Mouse (Mus musculus) kidney, embryonic 16.5 days (tissue): ENCODE data around the gene Gstt3. TPM values are rescaled to one million over a fixed set of nuclear protein-coding genes. Genes with fewer than 3 reads are reported as not detected.

Experiments
- ATAC-seq: fragments of 200-750 bp; cut with Nextera tagmentation; 2 replicates; pipeline ENCODE4 v1.8.0; 2017; ENCODE audit warnings: moderate TSS enrichment; ENCODE audit not compliant: low FRiP score, low TSS enrichment
- H3K27ac ChIP-seq: fragments of 300-500 bp; sonication (generic); 2 replicates; pipeline ENCODE4 v1.5.1; 2014; ENCODE audit warnings: low read length
- H3K27me3 ChIP-seq: fragments of 300-500 bp; sonication (generic); 2 replicates; pipeline ENCODE4 v1.6.1; 2014; ENCODE audit warnings: low read length, control low read depth, mixed read lengths; ENCODE audit not compliant: insufficient read depth
- H3K36me3 ChIP-seq: fragments of 300-500 bp; sonication (generic); 2 replicates; pipeline ENCODE4 v1.6.1; 2014; ENCODE audit warnings: low read length, control low read depth, mixed read lengths; ENCODE audit not compliant: insufficient read depth
- H3K4me1 ChIP-seq: fragments of 300-500 bp; sonication (generic); 2 replicates; pipeline ENCODE4 v1.6.1; 2014; ENCODE audit warnings: low read length, control low read depth, mixed read lengths; ENCODE audit not compliant: insufficient read depth
- H3K4me2 ChIP-seq: fragments of 300-500 bp; sonication (generic); replicated peaks from 2 replicates; pipeline ENCODE4 v1.6.1; 2014; ENCODE audit warnings: low read depth, low read length
- H3K4me3 ChIP-seq: fragments of 300-500 bp; sonication (generic); 2 replicates; pipeline ENCODE4 v1.5.1; 2014; ENCODE audit warnings: mild to moderate bottlenecking, low read length
- H3K9ac ChIP-seq: fragments of 300-500 bp; sonication (generic); replicated peaks from 2 replicates; pipeline ENCODE4 v1.6.1; 2014; ENCODE audit warnings: low read length
- H3K9me3 ChIP-seq: fragments of 300-500 bp; sonication (generic); 2 replicates; pipeline ENCODE4 v1.6.1; 2016; ENCODE audit warnings: low read length, control low read depth
- WGBS: fragments of 180-500 bp; shearing (Covaris S2); extraction: QIAGEN DNeasy Blood & Tissue Kit; methylation state at CpG from one replicate; pipeline ENCODE4 v1.1.7; 2014; 5-methylcytosine and 5-hydroxymethylcytosine counted together
- polyA plus RNA-seq: library from polyadenylated mRNA; unstranded; fragments of >200 nt; fragmentation: Nextera tagmentation; extraction: Ambion mirVana; gene quantifications from 2 replicates; pipeline ENCODE4 v1.2.1, GENCODE M21; 2015

The Gstt3 gene
- polyA plus RNA-seq, 1 experiment from 2014 or later, result 54.8 TPM

- H3K27ac ChIP-seq, result no peak overlapping the region
- 62% methylated on average over 10 of the region's 10 CpGs for WGBS
- no peak for ATAC-seq
Measured at GRCm38 (mm10) chr10:75818641-75819040, 37.4 kb upstream of the Gstt3 start.

GRCm38 (mm10) chr10:75804217-75804616 is 23.0 kb upstream of the Gstt3 start:
- Histone ChIP-seq H3K9me3 (no peaks in the 10 kb centered on the region), H3K36me3 (no peaks in the 10 kb centered on the region), H3K9ac (no peak overlapping the region), H3K4me1 (no peaks in the 10 kb centered on the region), H3K27me3 (no peaks in the 10 kb centered on the region; the same call in 1 of the 2 replicates), H3K4me2 (no peak overlapping the region), H3K4me3 (no peak overlapping the region), H3K27ac (no peak overlapping the region)
- WGBS, result 77% methylated on average over 2 of the region's 2 CpGs
- ATAC-seq, result no peak

More at GRCm38 (mm10) chr10:75818641-75819040, 37.4 kb upstream of the Gstt3 start:
- H3K9me3 ChIP-seq, result no peaks in the 10 kb centered on the region
- H3K4me1 ChIP-seq, result no peaks in the 10 kb centered on the region
- no peak overlapping the region for H3K9ac ChIP-seq
- no peak overlapping the region for H3K4me3 ChIP-seq
- no peaks in the 10 kb centered on the region for H3K36me3 ChIP-seq
- H3K27me3 ChIP-seq, result no peaks in the 10 kb centered on the region
- no peak overlapping the region for H3K4me2 ChIP-seq

DNA sequence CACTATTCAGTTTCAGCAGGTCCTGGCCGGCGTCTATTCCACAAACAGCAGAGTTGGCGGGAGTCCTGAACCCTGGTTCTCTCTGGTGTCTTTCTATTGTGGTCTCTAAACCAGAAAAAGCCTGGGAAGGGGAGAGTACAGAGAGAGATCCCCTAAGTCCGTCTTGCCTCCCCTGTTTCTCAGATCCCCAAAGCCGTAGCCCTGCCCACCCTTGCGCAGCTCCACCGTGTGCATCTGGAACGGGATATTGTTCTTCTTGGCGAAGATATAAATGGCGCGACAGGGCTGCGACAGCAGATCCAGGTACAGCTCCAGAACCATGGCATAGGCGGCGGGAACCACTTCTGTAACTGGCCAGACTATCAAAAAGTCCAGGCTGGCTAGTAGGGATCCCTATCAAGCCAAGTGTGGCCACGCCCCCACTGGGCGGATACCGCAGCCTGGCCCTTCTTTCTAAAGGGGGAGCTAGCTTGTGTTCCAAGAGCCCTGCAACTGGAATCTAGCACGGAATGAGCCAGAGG is 17.0 kb upstream of the Gstt3 start, which contains the start of gene Gstt1:
Gene Gstt1, minus strand, starts transcription at position 409 of the 521 bp plus-strand sequence.
- ATAC-seq, result peak; percentile 44; the same call in 1 of the 2 replicates

GRCm38 (mm10) chr10:75797619-75798175 is 16.5 kb upstream of the Gstt3 start:
- ATAC-seq, result peak; percentile 59
- Histone ChIP-seq H3K4me1 (peaks cover 25% of the 10 kb centered on the region), H3K27ac (peak overlapping the region; percentile 61; the same call in 1 of the 2 replicates)

More for the DNA sequence above, 17.0 kb upstream of the Gstt3 start, which contains the start of gene Gstt1:
- Histone ChIP-seq H3K4me2 (peak within 1 kb of the TSS; percentile 91), H3K9ac (peak within 1 kb of the TSS; percentile 69), H3K36me3 (no peaks in the 10 kb centered on the region), H3K4me1 (peaks cover 25% of the 10 kb centered on the region), H3K27ac (peak within 1 kb of the TSS; percentile 61; the same call in 1 of the 2 replicates), H3K9me3 (no peaks in the 10 kb centered on the region), H3K4me3 (peak within 1 kb of the TSS; percentile 53), H3K27me3 (no peaks in the 10 kb centered on the region; the same call in 1 of the 2 replicates)
- 3% methylated on average over 18 of the region's 18 CpGs for WGBS

DNA sequence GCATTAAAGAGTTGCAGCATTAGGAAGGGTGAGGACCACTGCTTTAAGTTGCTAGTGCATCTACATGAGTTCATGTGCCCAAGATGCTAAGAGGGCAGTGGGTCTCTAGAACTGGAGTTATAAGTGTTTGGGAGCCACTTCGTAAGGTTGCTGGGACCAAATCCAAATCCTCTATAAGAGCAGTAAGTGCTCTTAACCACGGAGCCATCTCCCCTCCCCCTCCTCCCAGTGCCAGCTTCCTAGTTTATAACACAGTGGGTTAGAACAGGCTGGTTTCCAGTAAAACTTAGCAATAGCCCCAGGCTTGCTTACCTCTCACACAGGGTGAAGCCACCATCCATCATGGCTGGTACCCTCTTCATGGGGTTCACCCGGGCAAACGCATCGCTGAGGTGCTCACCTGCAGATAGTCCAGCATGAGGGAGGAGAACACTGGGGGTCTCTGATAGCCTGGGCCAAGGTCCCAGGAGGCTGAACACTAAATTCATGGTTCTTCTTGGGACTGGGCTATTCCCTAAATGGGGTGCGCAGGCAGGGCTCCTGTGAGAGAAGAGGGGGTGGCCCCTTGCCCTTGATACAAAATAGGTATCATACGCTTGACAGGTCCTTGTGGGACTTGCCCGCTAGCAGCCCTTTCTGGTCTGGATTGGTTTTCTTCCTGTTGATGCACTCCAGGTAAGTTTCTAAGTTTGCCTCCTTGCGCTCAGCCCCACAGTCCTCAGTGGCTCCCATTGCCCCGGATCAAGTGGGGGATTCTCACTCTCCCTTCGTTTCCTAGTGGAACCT is 15.7 kb upstream of the Gstt3 start:
- H3K27me3 ChIP-seq, result no peaks in the 10 kb centered on the region; the same call in 1 of the 2 replicates

More at GRCm38 (mm10) chr10:75797619-75798175, 16.5 kb upstream of the Gstt3 start:
- no peaks in the 10 kb centered on the region for H3K9me3 ChIP-seq
- WGBS, result 3% methylated on average over 12 of the region's 12 CpGs
- peak overlapping the region; percentile 69 for H3K9ac ChIP-seq
- peak overlapping the region; percentile 91 for H3K4me2 ChIP-seq
- peak overlapping the region; percentile 53 for H3K4me3 ChIP-seq
- H3K36me3 ChIP-seq, result no peaks in the 10 kb centered on the region
- H3K27me3 ChIP-seq, result no peaks in the 10 kb centered on the region; the same call in 1 of the 2 replicates

GRCm38 (mm10) chr10:75794880-75795279 is 13.7 kb upstream of the Gstt3 start:
- peak; percentile 58; the same call in 1 of the 2 replicates for ATAC-seq
- 26% methylated on average over 3 of the region's 3 CpGs for WGBS
- Histone ChIP-seq H3K4me3 (no peak overlapping the region), H3K27me3 (no peaks in the 10 kb centered on the region), H3K9me3 (no peaks in the 10 kb centered on the region), H3K4me1 (peaks cover 25% of the 10 kb centered on the region), H3K36me3 (no peaks in the 10 kb centered on the region), H3K9ac (no peak overlapping the region; the same call in 1 of the 2 replicates), H3K4me2 (no peak overlapping the region), H3K27ac (peak overlapping the region; percentile 68)

More for the DNA sequence above, 15.7 kb upstream of the Gstt3 start:
- ATAC-seq, result 0 out of 2 replicates have a peak, but pooled peaks have one; percentile 2
- no peaks in the 10 kb centered on the region for H3K36me3 ChIP-seq
- WGBS, result 50% methylated on average over 11 of the region's 11 CpGs
- no peaks in the 10 kb centered on the region for H3K9me3 ChIP-seq
- peak overlapping the region; percentile 91 for H3K4me2 ChIP-seq
- H3K27ac ChIP-seq, result no peak overlapping the region
- peak overlapping the region; percentile 53 for H3K4me3 ChIP-seq
- H3K9ac ChIP-seq, result peak overlapping the region; percentile 69; the same call in 1 of the 2 replicates
- H3K4me1 ChIP-seq, result peaks cover 25% of the 10 kb centered on the region

- Histone ChIP-seq H3K9me3 (no peaks in the 10 kb centered on the region), H3K4me1 (peaks cover 12% of the 10 kb centered on the region), H3K27me3 (no peaks in the 10 kb centered on the region), H3K9ac (no peak overlapping the region), H3K36me3 (no peaks in the 10 kb centered on the region), H3K4me2 (no peak overlapping the region), H3K4me3 (no peak overlapping the region), H3K27ac (no peak overlapping the region)
- 18% methylated on average over 7 of the region's 7 CpGs for WGBS
- no peak for ATAC-seq
Measured at GRCm38 (mm10) chr10:75790773-75791172, 9.6 kb upstream of the Gstt3 start.

GRCm38 (mm10) chr10:75789841-75790240 is 8.6 kb upstream of the Gstt3 start:
- 69% methylated on average over 5 of the region's 5 CpGs for WGBS

GRCm38 (mm10) chr10:75789081-75789735 is 8.0 kb upstream of the Gstt3 start:
- Histone ChIP-seq H3K27ac (no peak overlapping the region), H3K9me3 (no peaks in the 10 kb centered on the region), H3K4me1 (no peaks in the 10 kb centered on the region), H3K9ac (no peak overlapping the region), H3K4me3 (no peak overlapping the region), H3K36me3 (no peaks in the 10 kb centered on the region), H3K4me2 (no peak overlapping the region), H3K27me3 (no peaks in the 10 kb centered on the region)
- 86% methylated on average over 6 of the region's 6 CpGs for WGBS
- no peak for ATAC-seq

More at GRCm38 (mm10) chr10:75789841-75790240, 8.6 kb upstream of the Gstt3 start:
- peaks cover 5% of the 10 kb centered on the region for H3K4me1 ChIP-seq
- H3K4me3 ChIP-seq, result no peak overlapping the region
- no peak overlapping the region for H3K4me2 ChIP-seq
- no peak overlapping the region for H3K27ac ChIP-seq
- peak; percentile 15; the same call in 1 of the 2 replicates for ATAC-seq
- no peak overlapping the region for H3K9ac ChIP-seq
- no peaks in the 10 kb centered on the region for H3K36me3 ChIP-seq
- no peaks in the 10 kb centered on the region for H3K9me3 ChIP-seq
- no peaks in the 10 kb centered on the region for H3K27me3 ChIP-seq
